Mouse (Mus musculus): ENCODE data around the gene Cemip.

- TF ChIP-seq CTCF (IDR thresholded peaks at IDR 0.05; ENCODE audit: low read depth, low read length) (no peak), POLR2A (IDR thresholded peaks at IDR 0.05; ENCODE audit: borderline replicate concordance, low read depth, low read length) (no peak)
Measured at GRCm38 (mm10) chr7:84045546-84045945, 40.8 kb downstream of the Cemip start.
